Mouse (Mus musculus): ENCODE data around the gene Nhsl1. TPM values are rescaled to one million over a fixed set of nuclear protein-coding genes. Genes with fewer than 3 reads are reported as not detected.

Nhsl1 gene
- polyA plus RNA-seq, 1 experiment from 2014 or later: 16.9 TPM

Other genes starting within 250 kb of the Nhsl1 start
- 0.25 and 0.73 TPM in 2 replicates for gene Ect2l, start 108.1 kb upstream of the Nhsl1 start, polyA plus RNA-seq (2014; fragmentation: Nextera tagmentation; extraction: Ambion mirVana)
- 7.9 and 8.3 TPM in 2 replicates for gene Ccdc28a, start 84.0 kb upstream of the Nhsl1 start, polyA plus RNA-seq (2014; fragmentation: Nextera tagmentation; extraction: Ambion mirVana)
- gene Hebp2, start 227.1 kb downstream of the Nhsl1 start, polyA plus RNA-seq (2014; fragmentation: Nextera tagmentation; extraction: Ambion mirVana): 8.2 and 9.4 TPM in 2 replicates

All from midbrain, embryonic 14.5 days (tissue).